Mouse (Mus musculus) CD4-positive, CD25-positive, alpha-beta regulatory T cell, adult 4 months (primary cell): ENCODE results near the gene Chst4. TPM values are rescaled to one million over a fixed set of nuclear protein-coding genes. Genes with fewer than 3 reads are reported as not detected.
"Not testable (repeated sequence)": the region's sequence is repeated elsewhere in the genome, so short reads cannot be mapped to it uniquely, and the experiment has no call there.

Experiments used
- ATAC-seq: one replicate; pipeline ENCODE4 v1.8.0; 2017
- polyA plus RNA-seq, 2 experiments: library from polyadenylated mRNA; unstranded; fragments of 100-300 nt; shearing (Covaris generic); gene quantifications; one replicate each; pipeline ENCODE4 v1.2.1; 2017

Chst4 gene
- polyA plus RNA-seq: not detected

DNA sequence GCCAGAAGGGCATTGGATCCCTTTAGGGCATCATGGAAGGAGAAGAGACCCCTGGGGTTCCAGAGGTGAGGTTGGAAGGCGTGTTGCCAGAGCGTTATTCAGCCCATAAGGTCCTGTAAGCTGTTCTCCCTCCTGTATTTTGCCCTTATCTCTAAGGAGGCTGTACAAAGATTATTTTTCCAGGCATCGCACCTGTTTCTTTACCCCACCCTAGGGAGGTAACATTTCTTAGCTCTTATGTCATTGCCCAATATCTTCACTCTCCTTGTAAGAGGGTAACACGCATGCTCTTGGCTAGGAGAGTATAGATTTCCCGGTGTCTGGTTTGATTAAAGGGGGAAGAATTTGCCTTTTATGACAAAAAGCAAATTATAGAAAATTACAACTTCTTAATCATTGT, at the start of gene Chst4:
Gene Chst4, minus strand, starts transcription at position 82 of the 400 bp plus-strand sequence.
- ATAC-seq: no peak

DNA sequence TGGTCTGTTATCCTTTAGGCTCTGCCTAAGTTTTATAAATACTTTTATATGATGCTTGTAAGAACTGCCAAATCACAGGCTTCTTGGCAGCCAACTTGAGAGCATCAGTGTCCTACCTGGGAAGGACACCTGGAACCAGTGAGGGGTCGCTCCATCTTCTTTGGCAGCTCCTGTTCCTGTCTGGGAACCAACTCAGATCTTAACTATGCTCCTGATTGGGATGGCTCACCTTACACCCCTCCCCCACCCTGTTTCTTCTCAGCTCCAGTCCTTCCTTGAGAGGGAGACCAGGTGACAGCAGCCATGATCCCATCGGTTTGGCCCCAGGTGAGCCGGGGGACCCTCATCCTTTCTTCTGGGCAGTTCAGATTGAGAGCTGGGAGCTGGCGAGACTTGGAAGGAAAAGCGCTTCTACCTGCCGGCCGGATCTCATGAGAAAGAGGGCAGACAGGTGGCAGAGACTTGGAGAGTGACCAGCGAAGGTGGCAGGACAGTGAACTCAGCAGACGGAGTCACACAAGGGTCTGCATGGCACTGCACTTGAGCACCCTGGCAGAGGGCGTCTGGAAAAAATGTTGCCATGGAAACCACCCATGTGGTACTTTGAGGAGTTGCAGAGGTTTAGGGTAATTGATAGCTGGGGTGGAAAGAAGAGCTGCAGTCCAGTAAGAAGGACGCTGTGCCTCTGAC, 43.0 kb upstream of the Chst4 start:
- no peak for ATAC-seq

DNA sequence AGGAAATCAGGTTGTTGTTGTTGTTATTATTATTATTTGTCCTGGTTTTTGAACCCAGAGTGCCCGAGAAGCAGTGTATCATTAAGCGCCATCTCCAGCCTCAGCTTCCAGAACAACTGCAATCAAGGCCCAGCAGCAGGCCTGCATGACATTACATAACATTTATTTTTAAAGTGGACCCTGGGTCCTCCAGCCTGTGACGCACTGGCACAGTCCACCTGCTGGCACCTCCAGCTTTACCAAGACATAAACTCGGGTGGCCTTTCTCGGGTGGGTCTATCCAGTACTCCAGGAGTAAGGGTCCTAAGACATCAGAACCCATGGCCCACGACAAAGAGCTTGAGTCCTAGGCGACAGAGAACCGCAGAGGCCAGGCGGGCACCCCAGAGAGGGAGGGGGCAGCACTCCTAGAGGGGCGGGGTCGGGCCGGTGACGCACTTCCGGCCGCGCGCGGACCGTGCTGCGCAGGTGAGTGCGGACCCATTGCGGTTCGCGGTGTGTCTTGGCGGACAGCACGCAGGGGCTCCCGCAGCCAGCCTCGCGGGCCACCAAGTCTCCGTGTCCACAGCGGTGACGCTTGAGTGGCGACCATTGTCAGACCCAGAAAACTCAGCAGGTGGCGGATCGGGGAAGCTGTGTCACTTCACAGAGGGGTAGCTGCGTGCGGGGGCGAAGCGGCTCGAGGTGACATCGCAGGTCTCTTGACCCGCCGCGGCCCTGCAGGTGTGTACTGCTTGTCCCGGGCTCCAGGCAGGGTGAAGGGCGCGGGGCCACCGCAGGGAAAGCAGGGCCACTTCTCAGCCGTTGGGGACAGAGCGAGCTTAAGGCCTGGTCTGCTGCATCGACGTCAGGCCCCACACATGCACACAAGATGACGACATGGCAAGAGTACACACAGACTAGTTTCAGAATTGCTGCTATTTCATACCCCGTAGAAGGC, 40.0 kb upstream of the Chst4 start, which contains the start of gene Zfp612:
Gene Zfp612, plus strand, starts transcription at position 465 of the 940 bp plus-strand sequence.
- peak; percentile 73 for ATAC-seq

DNA sequence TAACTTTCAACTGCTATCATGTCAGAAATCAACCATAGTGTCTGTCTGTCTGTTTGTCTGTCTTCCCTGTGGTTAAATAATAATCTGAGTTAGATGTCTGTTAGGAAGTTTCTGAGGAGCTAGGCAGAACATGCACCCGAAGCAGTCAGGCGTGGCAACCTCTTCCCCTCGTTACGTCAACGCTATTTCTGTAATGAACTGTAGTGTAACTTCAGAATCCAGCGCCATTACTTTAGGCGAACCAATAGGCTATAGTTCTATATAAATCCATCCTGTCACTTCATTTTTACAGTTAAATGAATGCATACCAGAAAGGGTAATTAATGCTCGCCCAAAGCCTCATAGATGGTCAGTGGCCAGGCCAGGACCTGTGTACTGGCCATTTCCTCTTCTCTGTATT, 35.0 kb upstream of the Chst4 start:
- no peak for ATAC-seq

DNA sequence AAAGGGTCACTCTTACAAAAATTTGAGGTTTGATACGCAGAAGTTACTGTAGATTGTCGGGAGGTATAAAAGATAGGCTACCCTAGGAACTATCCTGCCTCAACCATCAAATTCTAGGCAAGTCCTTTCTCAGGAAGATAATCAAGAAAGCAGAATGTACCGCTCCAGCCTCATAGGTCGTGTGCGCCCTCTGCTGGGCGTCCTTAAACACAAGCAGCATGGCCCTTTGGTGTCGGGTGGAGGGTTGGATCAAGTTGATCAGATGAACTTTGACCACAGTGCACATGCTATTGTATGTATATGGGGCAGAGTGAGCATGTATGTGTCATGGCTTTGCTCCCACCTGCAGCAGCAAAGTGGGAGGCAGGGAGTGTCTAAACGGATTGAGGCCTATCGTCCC, 32.1 kb upstream of the Chst4 start:
- peak; percentile 62 for ATAC-seq

GRCm38 (mm10) chr8:110069706-110070105, 30.2 kb upstream of the Chst4 start:
- no peak for ATAC-seq

DNA sequence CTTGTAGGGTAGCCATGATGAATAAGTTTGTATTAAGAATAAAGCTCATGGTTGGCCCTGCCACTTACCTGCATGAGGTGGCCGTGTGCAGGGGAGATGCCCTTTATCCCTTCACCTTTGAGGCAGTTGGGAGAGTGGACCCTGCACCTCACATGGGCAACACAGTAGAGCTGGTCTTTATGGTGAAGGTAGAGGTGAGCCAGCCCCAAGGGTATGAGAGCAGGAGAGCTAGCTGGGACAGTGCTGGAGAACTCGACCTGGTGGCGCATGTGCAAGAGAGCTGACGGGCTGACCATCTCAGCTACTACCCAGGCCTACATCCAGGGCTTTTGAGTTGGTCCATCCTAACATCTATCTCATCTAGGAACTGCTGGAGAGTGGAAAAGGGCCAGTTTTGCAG, 26.1 kb upstream of the Chst4 start:
- ATAC-seq: no peak

- no peak for ATAC-seq
Observed at GRCm38 (mm10) chr8:110064606-110065365, 25.2 kb upstream of the Chst4 start.

- ATAC-seq: no peak
Observed at GRCm38 (mm10) chr8:110064161-110064560, 24.6 kb upstream of the Chst4 start.

- no peak for ATAC-seq
Observed at GRCm38 (mm10) chr8:110058207-110058606, 18.7 kb upstream of the Chst4 start.

- no peak for ATAC-seq
Observed at GRCm38 (mm10) chr8:110051208-110051607, 11.7 kb upstream of the Chst4 start.

- no peak for ATAC-seq
Observed at GRCm38 (mm10) chr8:110040509-110040908, 969 bp upstream of the Chst4 start.

GRCm38 (mm10) chr8:110039216-110039615, 324 bp downstream of the Chst4 start:
- ATAC-seq: no peak

DNA sequence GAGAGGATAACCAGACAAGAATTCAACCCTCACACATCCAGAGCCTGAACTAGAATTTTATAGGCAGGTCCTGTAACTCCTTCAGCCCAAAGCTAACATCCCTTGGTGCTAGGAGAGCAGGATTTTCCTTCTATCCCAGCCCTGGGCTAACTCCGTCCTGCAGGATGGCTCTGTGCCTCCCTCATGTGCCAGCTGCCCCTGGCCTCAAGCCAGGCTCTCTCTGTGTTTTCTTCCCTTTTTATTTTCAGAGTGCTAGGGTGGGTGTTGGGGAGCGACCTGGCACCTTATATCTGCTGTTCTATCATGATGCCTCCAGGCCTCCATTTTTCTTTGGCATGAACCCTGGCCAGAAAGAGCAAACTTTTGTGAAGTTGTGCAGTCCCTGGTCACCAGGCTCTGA, 3.4 kb downstream of the Chst4 start:
- no peak for ATAC-seq

DNA sequence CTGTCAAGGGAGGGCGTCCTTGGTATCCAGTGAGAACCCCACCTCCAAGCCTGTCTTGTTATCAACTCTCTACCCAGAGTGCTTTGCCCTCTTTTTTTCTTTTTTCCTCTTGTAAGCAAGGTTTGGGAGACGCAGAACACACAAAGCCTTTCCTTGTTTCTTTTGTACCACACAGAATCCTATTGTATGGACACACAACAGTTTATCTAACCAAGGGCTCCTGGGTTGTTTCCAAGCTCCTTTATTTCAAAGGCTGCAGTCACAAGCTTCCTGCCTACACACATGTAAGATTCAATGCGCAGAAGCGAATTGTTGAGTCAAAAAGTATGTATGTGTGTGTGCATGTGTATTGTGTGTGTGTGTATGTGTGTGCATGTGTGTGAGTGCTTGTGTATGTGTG, 5.2 kb downstream of the Chst4 start:
- ATAC-seq: no peak

- ATAC-seq: not testable (repeated sequence)
Observed at GRCm38 (mm10) chr8:110033771-110034170, 5.8 kb downstream of the Chst4 start.

DNA sequence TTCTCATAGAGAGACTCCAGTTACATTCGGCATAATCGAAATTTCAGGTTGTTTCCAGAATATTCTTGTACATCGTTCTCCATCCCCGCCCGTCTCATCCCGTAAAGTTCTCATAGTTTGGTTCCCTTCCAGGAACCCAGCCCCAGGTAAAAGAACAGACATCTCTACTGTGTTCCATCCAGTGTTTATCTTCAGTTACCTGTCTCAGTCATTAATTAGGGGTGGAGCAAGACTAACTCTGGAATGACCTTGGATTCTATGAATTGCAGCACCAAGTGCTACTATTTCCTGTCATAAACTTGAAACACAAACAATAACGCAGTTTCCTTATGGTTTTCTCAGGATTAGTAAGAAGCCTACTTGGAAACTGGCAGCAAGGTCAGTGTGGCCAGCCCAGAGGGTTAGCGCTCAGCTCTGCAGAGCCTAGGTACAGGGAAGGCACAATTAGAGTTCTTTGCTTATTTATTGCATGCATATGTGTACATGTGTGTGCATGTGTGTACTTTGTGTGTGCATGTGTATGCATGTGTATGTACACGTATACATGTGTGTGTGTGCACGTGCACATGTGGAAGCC, 16.7 kb downstream of the Chst4 start:
- ATAC-seq: no peak

DNA sequence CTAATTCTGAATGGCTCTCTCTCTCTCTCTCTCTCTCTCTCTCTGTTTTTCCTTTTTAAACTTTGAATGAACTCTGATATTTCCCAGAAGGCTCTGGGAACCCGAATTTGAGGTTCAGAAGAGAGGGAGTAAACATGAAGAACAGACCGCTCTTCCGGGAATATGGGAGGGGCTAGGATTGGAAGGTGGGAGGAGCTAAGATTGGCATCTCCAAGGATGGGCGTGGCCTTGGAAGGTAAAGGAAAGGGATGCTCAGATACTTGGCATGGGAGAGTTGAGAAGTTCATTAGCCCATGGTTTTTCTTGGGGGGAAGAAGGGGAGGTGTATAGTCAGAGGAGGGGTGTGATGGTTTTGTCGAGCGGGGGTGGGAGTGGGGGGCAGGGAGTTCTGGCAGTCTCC, 17.5 kb downstream of the Chst4 start:
- ATAC-seq: no peak

DNA sequence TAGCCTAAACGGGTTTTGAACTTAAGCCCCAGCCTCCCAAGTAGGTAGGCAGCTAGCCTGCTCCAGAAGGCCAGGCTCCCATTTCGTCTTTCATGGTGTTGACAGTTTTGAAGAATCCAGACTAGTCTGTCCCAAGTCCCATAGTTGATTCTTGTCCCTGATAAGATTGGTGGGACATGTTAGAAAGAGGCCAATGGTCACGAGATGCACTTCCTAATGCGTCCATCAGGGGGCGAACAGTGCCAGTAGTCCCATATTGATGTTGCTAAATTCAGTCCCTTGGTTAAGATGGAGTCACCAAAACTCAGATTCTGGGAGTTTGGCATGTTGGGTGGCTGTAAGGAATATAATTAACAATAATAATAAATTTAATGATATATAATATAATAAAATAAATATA, 28.7 kb downstream of the Chst4 start:
- ATAC-seq: no peak

- no peak for ATAC-seq
Observed at GRCm38 (mm10) chr8:110008995-110009446, 30.5 kb downstream of the Chst4 start.

GRCm38 (mm10) chr8:110008228-110008994, 31.1 kb downstream of the Chst4 start:
- no peak for ATAC-seq
